Mouse (Mus musculus) megakaryocyte progenitor cell, adult 5-6 weeks (primary cell): ENCODE results near the gene Plscr2. TPM values are rescaled to one million over a fixed set of nuclear protein-coding genes. Genes with fewer than 3 reads are reported as not detected.

Experiments used
- ATAC-seq: replicated peaks from 2 replicates; pipeline ENCODE4 v1.8.0; 2016; ENCODE audit warnings: mild to moderate bottlenecking, moderate TSS enrichment, inconsistent platforms; ENCODE audit not compliant: poor library complexity
- total RNA-seq, 2 experiments: library from RNA; stranded (forward) in 1 of 2; stranded (reverse) in 1 of 2; fragments of 157-497, 149-512 nt in 1 of 2; fragments of 200-1000 nt in 1 of 2; gene quantifications; 2 replicates each; pipeline versions ENCODE4 v1.2.3 to v1.2.4; 2015 to 2017

Gene Plscr2
- total RNA-seq, 2 experiments from 2014 or later: 0.30 TPM; not detected in 1

DNA sequence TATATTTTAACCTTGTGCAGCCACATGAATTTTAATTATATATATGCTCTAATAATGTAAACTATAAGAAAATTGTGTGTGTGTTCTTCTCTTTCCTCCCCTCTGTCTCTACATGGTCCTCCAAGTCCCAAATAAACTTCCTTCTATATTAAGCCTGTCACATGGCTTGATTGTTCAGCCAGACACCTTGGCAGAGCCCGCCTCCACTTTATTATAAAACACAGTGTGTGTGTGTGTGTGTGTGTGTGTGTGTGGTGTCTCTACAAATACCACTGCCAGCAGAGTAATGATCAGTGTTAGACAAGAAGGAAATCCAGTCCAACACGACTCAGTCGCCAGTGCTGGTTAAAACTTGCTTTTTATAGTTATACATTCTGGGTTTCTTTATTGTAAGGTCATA, 62.3 kb downstream of the Plscr2 start:
- ATAC-seq: no peak

DNA sequence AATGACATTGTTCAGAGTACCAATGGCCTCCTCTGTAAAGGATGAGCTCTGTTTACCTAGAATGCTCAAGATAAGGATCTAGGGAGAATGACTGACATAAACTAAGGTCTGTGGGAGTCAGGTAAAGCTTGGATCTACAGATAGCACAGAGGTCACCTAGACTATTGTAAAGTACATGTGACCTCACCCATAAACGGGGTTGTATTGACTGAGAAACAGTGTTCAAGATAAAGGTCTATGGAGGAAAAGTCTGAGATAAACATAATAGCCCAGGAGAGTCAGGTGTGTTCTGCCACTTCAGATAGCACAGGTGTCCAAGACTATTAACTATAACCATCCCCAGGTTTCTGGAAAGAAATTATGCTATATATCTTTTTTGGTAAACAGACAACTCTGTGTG, 63.6 kb downstream of the Plscr2 start:
- ATAC-seq: no peak

Other genes starting within 250 kb of the Plscr2 start
- not detected in 2 replicates for gene Plscr5, start 82.7 kb upstream of the Plscr2 start, total RNA-seq (2015)
- gene Plscr5, start 82.7 kb upstream of the Plscr2 start, total RNA-seq (2017): not detected in 2 replicates
- 47.3 and 65.8 TPM in 2 replicates for gene Plscr1, start 25.9 kb upstream of the Plscr2 start, total RNA-seq (2015)
- gene Plscr1, start 25.9 kb upstream of the Plscr2 start, total RNA-seq (2017): 28.2 and 37.0 TPM in 2 replicates
- gene 1700057G04Rik, start 33.8 kb downstream of the Plscr2 start, total RNA-seq (2015): not detected in 2 replicates
- gene 1700057G04Rik, start 33.8 kb downstream of the Plscr2 start, total RNA-seq (2017): not detected in 2 replicates
- 0.71 and 1.6 TPM in 2 replicates for gene Plscr4, start 181.8 kb downstream of the Plscr2 start, total RNA-seq (2015)
- gene Plscr4, start 181.8 kb downstream of the Plscr2 start, total RNA-seq (2017): 0.42 and 0.88 TPM in 2 replicates